Mouse (Mus musculus) liver, embryonic 13.5 days (tissue): ENCODE measurements around the gene Klf8. TPM values are rescaled to one million over a fixed set of nuclear protein-coding genes. Genes with fewer than 3 reads are reported as not detected.
A peak's percentile ranks its signal among the peaks of the same experiment; 100 is the strongest.
"Not testable (repeated sequence)": the region's sequence is repeated elsewhere in the genome, so short reads cannot be mapped to it uniquely, and the experiment has no call there.

Source experiments
- ATAC-seq: fragments of 200-750 bp; cut with Nextera tagmentation; 2 replicates; pipeline ENCODE4 v1.8.0; 2017; ENCODE audit warnings: low read depth, mild to moderate bottlenecking, moderate number of reproducible peaks, moderate library complexity
- DNase-seq: peaks from one replicate; pipeline ENCODE4 v3.0.0; 2022
- H3K27ac ChIP-seq: fragments of 300-500 bp; sonication (generic); 2 replicates; pipeline ENCODE4 v1.5.1; 2015; ENCODE audit warnings: moderate library complexity, mild to moderate bottlenecking, inconsistent platforms
- H3K27me3 ChIP-seq: fragments of 300-500 bp; sonication (generic); 2 replicates; pipeline ENCODE4 v1.6.1; 2015; ENCODE audit warnings: mild to moderate bottlenecking, inconsistent platforms
- H3K36me3 ChIP-seq: fragments of 300-500 bp; sonication (generic); 2 replicates; pipeline ENCODE4 v1.6.1; 2015; ENCODE audit warnings: mild to moderate bottlenecking, inconsistent platforms
- H3K4me1 ChIP-seq: fragments of 300-500 bp; sonication (generic); replicated peaks from 2 replicates; pipeline ENCODE4 v1.6.1; 2015; ENCODE audit warnings: inconsistent platforms
- H3K4me2 ChIP-seq: fragments of 300-500 bp; sonication (generic); 2 replicates; pipeline ENCODE4 v1.6.1; 2015; ENCODE audit warnings: inconsistent platforms, mild to moderate bottlenecking, moderate library complexity
- H3K4me3 ChIP-seq: fragments of 300-500 bp; sonication (generic); replicated peaks from 2 replicates; pipeline ENCODE4 v1.5.1; 2015; ENCODE audit warnings: mild to moderate bottlenecking, inconsistent platforms
- H3K9ac ChIP-seq: fragments of 300-500 bp; sonication (generic); 2 replicates; pipeline ENCODE4 v1.6.1; 2015; ENCODE audit warnings: mild to moderate bottlenecking, inconsistent platforms
- H3K9me3 ChIP-seq: fragments of 300-500 bp; sonication (generic); replicated peaks from 2 replicates; pipeline ENCODE4 v1.6.1; 2016; ENCODE audit warnings: inconsistent platforms
- WGBS: fragments of 180-500 bp; shearing (Covaris S2); methylation state at CpG from one replicate; pipeline ENCODE4 v1.1.7; 2015; ENCODE audit not compliant: insufficient replicate concordance; 5-methylcytosine and 5-hydroxymethylcytosine counted together
- polyA plus RNA-seq: library from polyadenylated mRNA; unstranded; fragments of >200 nt; fragmentation: Nextera tagmentation; extraction: Ambion mirVana; gene quantifications from 2 replicates; pipeline ENCODE4 v1.2.1, GENCODE M21; 2015

Klf8 gene
- 0.35 and 0.37 TPM in 2 replicates for polyA plus RNA-seq

DNA sequence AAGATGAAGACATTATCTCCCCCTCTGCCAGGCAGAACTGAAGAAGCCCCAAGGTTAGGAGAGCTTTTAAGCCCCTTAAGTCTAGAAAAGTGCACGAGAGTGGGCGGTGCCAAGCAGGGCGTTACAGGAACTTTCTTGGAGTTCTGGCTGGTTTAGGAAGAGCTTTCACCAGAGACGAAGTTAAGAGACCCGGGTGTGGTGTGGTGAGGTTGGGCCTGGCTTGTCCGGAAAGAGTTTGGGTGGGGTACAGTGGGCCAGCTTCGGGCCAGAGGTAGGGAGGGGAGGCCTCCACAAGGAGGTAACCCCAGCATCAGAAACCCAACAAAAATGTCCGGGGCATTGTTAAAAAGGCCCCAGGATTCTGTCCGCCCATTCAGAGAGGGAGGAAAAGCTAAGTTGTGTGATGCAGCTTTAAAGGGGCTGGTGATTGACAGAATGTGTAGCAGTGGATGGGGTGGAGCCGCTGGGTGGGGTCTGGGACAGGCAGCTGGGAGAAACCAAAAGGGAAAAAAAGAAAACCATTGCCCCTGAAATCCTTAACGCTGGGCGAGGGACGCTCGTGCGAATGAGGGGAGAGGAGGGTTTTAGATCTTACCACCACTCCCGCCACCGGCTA lies at the start of gene Klf8:
Gene Klf8, plus strand, starts transcription at position 163 of the 616 bp plus-strand sequence.
- Histone ChIP-seq H3K27ac (no peak within 1 kb of the TSS), H3K4me1 (peaks cover 18% of the 10 kb centered on the region), H3K9me3 (no peaks in the 10 kb centered on the region), H3K4me2 (peak within 1 kb of the TSS; percentile 80), H3K9ac (peak within 1 kb of the TSS; percentile 52), H3K36me3 (no peaks in the 10 kb centered on the region), H3K27me3 (no peaks in the 10 kb centered on the region), H3K4me3 (peak within 1 kb of the TSS; percentile 62)
- ATAC-seq = peak; percentile 76
- 16% methylated on average over 17 of the region's 17 CpGs for WGBS
- peak; percentile 0 for DNase-seq

DNA sequence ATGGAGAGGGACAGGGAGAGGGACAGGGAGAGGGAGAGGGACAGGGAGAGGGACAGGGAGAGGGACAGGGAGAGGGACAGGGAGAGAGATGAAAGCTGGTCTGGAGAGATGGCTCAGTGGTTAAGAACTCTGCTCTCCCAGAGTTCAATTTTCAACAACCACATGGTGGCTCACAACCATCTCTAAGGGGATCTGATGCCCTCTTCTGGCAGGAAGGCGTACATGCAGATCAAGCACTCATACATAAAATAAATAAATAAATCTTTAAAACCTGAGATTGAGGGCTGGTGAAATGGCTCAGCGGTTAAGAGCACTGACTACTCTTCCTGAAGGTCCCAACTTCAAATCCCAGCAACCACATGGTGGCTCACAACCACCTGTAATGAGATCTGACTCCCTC lies 38.1 kb upstream of the Klf8 start:
- not testable (repeated sequence) for DNase-seq, H3K27ac ChIP-seq, H3K36me3 ChIP-seq, H3K27me3 ChIP-seq, H3K4me1 ChIP-seq, H3K4me3 ChIP-seq, H3K9ac ChIP-seq, H3K9me3 ChIP-seq, H3K4me2 ChIP-seq, ATAC-seq
- WGBS = 46% methylated on average over 2 of the region's 2 CpGs

DNA sequence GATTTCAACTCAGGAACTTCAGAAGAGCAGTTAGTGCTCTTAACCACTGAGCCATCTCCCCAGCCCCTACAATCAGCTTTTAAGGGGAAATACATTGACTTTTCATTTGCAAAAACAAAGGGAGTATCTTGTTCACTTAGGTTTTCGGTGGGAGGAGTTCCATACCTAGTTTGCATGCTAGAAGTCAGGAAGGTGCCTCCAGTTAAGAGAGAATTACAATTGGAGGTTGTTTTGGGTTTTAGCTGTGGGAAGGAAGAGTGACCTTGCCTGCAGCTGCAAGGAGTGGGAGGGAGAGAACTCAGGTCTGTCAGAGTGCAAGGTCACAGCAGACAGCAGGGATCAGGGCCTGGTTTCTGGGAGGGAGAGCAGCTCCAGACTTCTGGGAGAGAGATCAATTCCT lies 26.2 kb upstream of the Klf8 start:
- Histone ChIP-seq H3K9ac (no peak overlapping the region), H3K4me1 (no peaks in the 10 kb centered on the region), H3K4me2 (no peak overlapping the region), H3K27ac (no peak overlapping the region), H3K9me3 (no peaks in the 10 kb centered on the region), H3K27me3 (no peaks in the 10 kb centered on the region), H3K4me3 (no peak overlapping the region), H3K36me3 (no peaks in the 10 kb centered on the region)
- ATAC-seq (no peak), DNase-seq (no peak)
- 40% methylated on average over 1 of the region's 1 CpGs for WGBS

DNA sequence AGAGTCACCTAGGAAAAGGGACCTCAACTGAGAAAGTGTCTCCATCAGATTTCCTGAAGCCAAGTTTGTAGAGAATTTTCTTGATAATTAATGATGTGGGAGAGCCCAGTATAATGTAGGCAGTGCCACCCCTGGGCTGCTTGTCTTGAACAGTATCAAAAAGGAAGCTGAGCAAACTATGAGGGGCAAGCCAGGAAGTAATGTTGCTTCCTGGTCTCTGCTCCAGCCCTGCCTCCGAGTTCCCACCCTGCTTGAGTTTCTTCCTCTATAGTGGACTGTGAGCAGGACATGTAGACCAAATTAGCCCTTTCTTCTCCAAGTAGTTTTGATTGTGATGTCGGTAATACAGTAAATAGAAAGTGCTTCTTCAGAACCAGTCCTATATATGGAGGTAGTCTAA lies 6.0 kb upstream of the Klf8 start:
- ATAC-seq = no peak
- WGBS = 17% methylated on average over 2 of the region's 2 CpGs
- no peak overlapping the region for H3K4me2 ChIP-seq
- H3K27ac ChIP-seq = no peak overlapping the region
- no peak overlapping the region for H3K4me3 ChIP-seq
- H3K36me3 ChIP-seq = no peaks in the 10 kb centered on the region
- H3K9ac ChIP-seq = no peak overlapping the region
- H3K27me3 ChIP-seq = no peaks in the 10 kb centered on the region
- no peaks in the 10 kb centered on the region for H3K4me1 ChIP-seq
- no peaks in the 10 kb centered on the region for H3K9me3 ChIP-seq
- no peak for DNase-seq

DNA sequence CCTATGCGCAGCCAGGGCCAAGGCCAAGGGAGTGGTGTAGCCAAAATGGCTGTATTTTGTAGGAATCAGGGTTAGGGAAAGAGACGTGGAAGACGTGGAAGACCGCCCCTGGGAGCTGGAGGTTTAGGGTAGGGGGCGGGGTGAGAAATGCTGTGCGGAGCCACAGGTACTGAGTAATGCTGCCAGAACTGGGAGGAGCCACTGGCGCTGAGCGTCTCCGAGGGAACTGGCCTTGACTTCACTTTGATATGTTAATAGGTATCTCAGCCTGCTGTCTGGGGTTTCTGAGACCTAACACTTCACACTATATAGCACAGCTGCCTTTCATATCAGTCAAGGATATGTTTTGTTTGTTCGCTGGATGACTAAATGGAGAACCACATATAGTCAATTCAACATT lies 4.0 kb upstream of the Klf8 start:
- Histone ChIP-seq H3K27me3 (no peaks in the 10 kb centered on the region), H3K4me1 (peaks cover 12% of the 10 kb centered on the region), H3K9ac (no peak overlapping the region), H3K4me3 (no peak overlapping the region), H3K9me3 (no peaks in the 10 kb centered on the region), H3K36me3 (no peaks in the 10 kb centered on the region), H3K27ac (no peak overlapping the region), H3K4me2 (no peak overlapping the region)
- 32% methylated on average over 10 of the region's 10 CpGs for WGBS
- DNase-seq (no peak), ATAC-seq (no peak)

DNA sequence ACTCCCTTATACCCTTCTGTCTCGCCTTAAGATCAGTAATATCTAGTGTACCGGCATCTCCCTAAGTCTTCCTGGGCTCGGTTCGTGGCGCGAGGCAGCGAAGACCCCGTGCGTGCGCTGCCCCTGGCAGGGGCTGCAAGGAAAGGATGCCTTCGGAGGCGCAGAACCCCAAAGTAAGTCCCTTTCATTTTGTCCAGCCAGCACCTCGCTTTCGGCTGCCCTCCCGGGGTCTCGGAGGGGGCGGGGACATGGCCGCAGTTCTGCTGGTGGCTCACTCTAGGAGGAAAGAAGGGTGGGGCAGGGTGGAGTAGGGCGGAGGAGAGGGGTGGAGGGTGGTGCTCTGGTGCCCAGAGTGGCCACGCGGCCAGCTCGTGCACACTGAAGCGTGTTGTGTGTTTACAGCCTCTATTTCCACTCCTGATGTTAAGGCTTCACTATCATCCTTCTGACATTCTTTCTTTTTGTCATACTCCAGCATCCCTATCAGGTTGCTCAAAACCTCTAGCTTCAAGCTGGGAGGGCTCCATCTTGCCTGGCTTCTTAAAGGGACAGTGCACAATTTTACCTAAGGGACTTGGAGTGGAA lies 746 bp downstream of the Klf8 start:
- Histone ChIP-seq H3K9ac (peak overlapping the region; percentile 52), H3K27me3 (no peaks in the 10 kb centered on the region), H3K9me3 (no peaks in the 10 kb centered on the region), H3K4me1 (peaks cover 18% of the 10 kb centered on the region), H3K4me3 (peak overlapping the region; percentile 62), H3K4me2 (peak overlapping the region; percentile 80), H3K36me3 (no peaks in the 10 kb centered on the region), H3K27ac (no peak overlapping the region)
- ATAC-seq (peak; percentile 95), DNase-seq (peak; percentile 33)
- WGBS = 11% methylated on average over 23 of the region's 23 CpGs

DNA sequence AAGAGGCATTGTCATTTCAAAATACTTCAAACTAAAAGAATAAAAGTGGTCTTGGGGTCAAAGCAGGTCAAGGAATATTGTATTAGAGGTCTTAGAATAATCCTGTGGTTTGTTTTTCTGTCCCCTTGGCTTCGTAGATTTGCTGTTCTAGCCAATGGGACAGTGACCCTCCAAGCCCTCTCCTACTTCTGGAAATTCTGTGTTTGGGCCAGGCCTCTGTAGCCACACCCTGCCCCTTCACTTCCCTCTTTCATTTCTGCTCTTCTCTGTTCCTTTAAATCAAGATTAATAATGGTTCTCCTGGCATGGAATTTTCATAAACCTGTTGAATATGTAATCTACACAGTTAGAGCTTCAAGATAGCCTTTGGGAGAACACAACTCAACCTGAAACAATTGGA lies 17.0 kb downstream of the Klf8 start:
- no peaks in the 10 kb centered on the region for H3K27me3 ChIP-seq
- H3K9me3 ChIP-seq = no peaks in the 10 kb centered on the region
- ATAC-seq (no peak), DNase-seq (no peak)
- no peak overlapping the region for H3K9ac ChIP-seq
- no peak overlapping the region for H3K4me3 ChIP-seq
- H3K4me2 ChIP-seq = no peak overlapping the region
- H3K4me1 ChIP-seq = no peaks in the 10 kb centered on the region
- no peak overlapping the region for H3K27ac ChIP-seq
- H3K36me3 ChIP-seq = no peaks in the 10 kb centered on the region
- WGBS = 48% methylated on average over 1 of the region's 1 CpGs

DNA sequence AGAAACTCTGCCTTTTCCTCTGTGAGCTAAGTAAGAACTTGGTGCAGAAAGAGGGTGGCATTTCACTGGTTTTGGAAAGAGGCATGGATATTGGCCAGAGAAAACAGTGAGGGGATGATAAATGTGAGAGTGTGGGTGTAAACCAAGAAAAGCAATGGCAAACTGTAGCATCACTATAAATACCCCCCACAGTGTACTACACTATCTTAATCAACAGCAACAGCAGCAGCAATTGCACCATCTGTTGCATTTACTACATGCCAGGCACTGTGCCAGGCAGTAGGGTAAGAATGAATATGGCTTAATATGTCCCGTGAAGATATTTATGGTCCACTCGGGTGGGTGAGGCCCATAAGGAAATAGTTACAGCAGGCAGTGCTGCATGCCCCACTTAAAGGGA lies 18.2 kb downstream of the Klf8 start:
- Histone ChIP-seq H3K9ac (no peak overlapping the region), H3K4me2 (no peak overlapping the region), H3K36me3 (no peaks in the 10 kb centered on the region), H3K27me3 (no peaks in the 10 kb centered on the region), H3K4me1 (no peaks in the 10 kb centered on the region), H3K9me3 (no peaks in the 10 kb centered on the region), H3K27ac (no peak overlapping the region), H3K4me3 (no peak overlapping the region)
- ATAC-seq (no peak), DNase-seq (no peak)
- 77% methylated on average over 2 of the region's 2 CpGs for WGBS

DNA sequence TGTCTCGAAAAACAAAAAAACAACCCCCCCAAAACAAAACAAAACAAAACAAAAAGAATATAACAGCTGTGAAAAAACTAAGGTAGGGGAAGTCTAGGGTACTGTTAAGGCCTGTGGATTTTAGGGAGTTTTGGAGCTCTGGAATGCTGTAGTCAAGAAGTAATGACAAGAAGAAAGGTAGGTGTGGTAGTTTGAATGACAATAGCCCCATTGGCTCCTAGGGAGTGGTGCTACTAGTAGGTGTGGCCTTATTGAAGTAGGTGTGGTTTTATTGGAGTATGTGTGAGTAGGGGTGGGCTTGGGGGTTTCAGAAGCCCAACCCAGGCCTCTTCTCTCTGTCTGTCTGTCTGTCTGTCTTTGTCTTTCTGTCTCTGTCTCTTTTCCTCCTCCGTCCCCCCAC lies 44.9 kb downstream of the Klf8 start:
- Histone ChIP-seq H3K27ac (no peak overlapping the region), H3K4me1 (no peaks in the 10 kb centered on the region), H3K4me2 (no peak overlapping the region), H3K36me3 (no peaks in the 10 kb centered on the region), H3K9me3 (no peaks in the 10 kb centered on the region), H3K4me3 (no peak overlapping the region), H3K27me3 (no peaks in the 10 kb centered on the region), H3K9ac (no peak overlapping the region)
- DNase-seq (no peak), ATAC-seq (no peak)
- WGBS = 34% methylated on average over 2 of the region's 2 CpGs

DNA sequence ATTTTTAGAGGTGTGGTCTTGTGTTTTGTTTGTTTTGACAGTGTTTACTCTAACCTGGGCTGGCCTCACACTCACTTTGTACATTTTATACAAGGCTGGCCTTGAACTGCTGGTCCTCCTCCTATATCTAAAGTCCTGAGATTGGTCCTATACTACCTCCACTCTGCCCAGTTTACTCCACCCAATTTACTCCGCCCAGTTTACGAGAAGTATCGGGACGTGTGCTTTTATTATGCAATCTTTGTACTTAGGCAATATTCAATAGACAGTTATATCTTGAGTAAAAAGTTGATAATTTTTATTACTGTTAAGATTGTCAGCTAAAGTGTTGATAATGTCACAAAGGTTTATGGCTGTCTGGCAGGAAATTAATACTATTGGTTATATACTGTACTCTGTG lies 74.1 kb downstream of the Klf8 start:
- DNase-seq (no peak), ATAC-seq (no peak)
- Histone ChIP-seq H3K9ac (no peak overlapping the region), H3K36me3 (no peaks in the 10 kb centered on the region), H3K4me2 (no peak overlapping the region), H3K27me3 (no peaks in the 10 kb centered on the region), H3K4me1 (no peaks in the 10 kb centered on the region), H3K9me3 (no peaks in the 10 kb centered on the region), H3K4me3 (no peak overlapping the region), H3K27ac (no peak overlapping the region)
- WGBS = 77% methylated on average over 4 of the region's 4 CpGs

DNA sequence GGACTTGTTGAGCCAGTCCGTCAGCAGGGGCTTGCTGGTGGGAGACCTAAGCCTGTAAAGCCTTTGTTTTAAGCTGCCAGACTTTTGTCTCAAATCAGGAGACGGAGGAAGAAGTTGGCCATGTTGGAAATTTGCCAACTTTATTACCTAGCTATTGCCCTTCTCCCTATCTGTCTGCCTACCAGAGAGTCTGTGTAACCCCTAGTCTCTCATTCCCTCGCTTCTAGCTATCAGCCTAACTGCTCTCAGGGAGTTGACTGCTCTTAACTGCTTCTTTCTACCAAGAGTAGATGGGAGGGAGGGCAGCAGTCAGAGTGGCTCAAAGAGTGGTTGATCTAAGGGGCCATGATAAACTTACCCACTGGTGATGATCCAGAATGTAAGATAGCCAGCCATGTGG lies 85.8 kb downstream of the Klf8 start:
- 56% methylated on average over 3 of the region's 3 CpGs for WGBS
- ATAC-seq = no peak
- Histone ChIP-seq H3K27me3 (no peaks in the 10 kb centered on the region), H3K9ac (no peak overlapping the region), H3K36me3 (no peaks in the 10 kb centered on the region), H3K9me3 (no peaks in the 10 kb centered on the region), H3K27ac (no peak overlapping the region), H3K4me3 (no peak overlapping the region), H3K4me2 (no peak overlapping the region), H3K4me1 (no peaks in the 10 kb centered on the region)
- DNase-seq = no peak

DNA sequence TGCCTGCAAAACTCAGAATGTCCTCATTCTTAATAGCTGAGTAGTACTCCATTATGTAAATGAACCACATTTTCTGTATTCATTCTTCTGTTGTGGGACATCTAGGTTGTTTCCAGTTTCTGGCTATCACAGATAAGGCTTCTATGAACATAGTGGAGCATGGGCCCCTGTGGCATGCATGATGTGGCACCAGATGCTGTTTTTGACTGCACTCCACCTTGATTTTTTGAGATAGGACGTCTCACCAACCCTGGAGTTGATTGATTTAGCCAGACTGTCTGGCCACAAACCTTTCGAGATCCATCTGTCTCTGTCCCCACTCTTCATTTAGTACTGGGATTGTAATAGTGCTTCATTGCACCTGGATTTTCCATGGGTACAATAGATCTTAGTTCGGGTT lies 96.9 kb downstream of the Klf8 start:
- peak; percentile 88 for ATAC-seq
- 42% methylated on average over 3 of the region's 3 CpGs for WGBS

More for the DNA sequence above, 96.9 kb downstream of the Klf8 start:
- H3K27me3 ChIP-seq, H3K4me3 ChIP-seq, H3K4me2 ChIP-seq, H3K36me3 ChIP-seq, H3K9me3 ChIP-seq, H3K27ac ChIP-seq, H3K4me1 ChIP-seq, H3K9ac ChIP-seq: not testable (repeated sequence)
- peak; percentile 13 for DNase-seq
